Mouse (Mus musculus): ENCODE data around the gene Clk3.

Clk3 gene

GRCm38 (mm10) chr9:57765364-57766351 is at the start of gene Clk3:
Gene Clk3 (minus strand): TSS chr9:57765860.
- peak; percentile 78 for DNase-seq (ENCODE audit: low read depth, low spot score)

- no peak for DNase-seq (ENCODE audit: low read depth, low spot score)
Observed at GRCm38 (mm10) chr9:57814866-57815265, 49.2 kb upstream of the Clk3 start.

GRCm38 (mm10) chr9:57814014-57814413 is 48.4 kb upstream of the Clk3 start:
- no peak for DNase-seq (ENCODE audit: low read depth, low spot score)

- DNase-seq (ENCODE audit: low read depth, low spot score), result peak; percentile 41
Observed at GRCm38 (mm10) chr9:57811793-57812733, 46.4 kb upstream of the Clk3 start.

- no peak for DNase-seq (ENCODE audit: low read depth, low spot score)
Observed at GRCm38 (mm10) chr9:57810691-57811090, 45.0 kb upstream of the Clk3 start.

- no peak for DNase-seq (ENCODE audit: low read depth, low spot score)
Observed at GRCm38 (mm10) chr9:57808771-57809310, 43.2 kb upstream of the Clk3 start.

GRCm38 (mm10) chr9:57807174-57807651 is 41.6 kb upstream of the Clk3 start:
- peak; percentile 90 for DNase-seq (ENCODE audit: low read depth, low spot score)

- no peak for DNase-seq (ENCODE audit: low read depth, low spot score)
Observed at GRCm38 (mm10) chr9:57806066-57806481, 40.4 kb upstream of the Clk3 start.

GRCm38 (mm10) chr9:57805087-57805737 is 39.6 kb upstream of the Clk3 start:
- peak; percentile 37 for DNase-seq (ENCODE audit: low read depth, low spot score)

- no peak for DNase-seq (ENCODE audit: low read depth, low spot score)
Observed at GRCm38 (mm10) chr9:57803839-57804238, 38.2 kb upstream of the Clk3 start.

- DNase-seq (ENCODE audit: low read depth, low spot score), result no peak
Observed at GRCm38 (mm10) chr9:57803047-57803446, 37.4 kb upstream of the Clk3 start.

- DNase-seq (ENCODE audit: low read depth, low spot score), result peak; percentile 43
Observed at GRCm38 (mm10) chr9:57800325-57800975, 34.8 kb upstream of the Clk3 start.

GRCm38 (mm10) chr9:57798725-57799253 is 33.1 kb upstream of the Clk3 start:
- peak; percentile 59 for DNase-seq (ENCODE audit: low read depth, low spot score)

GRCm38 (mm10) chr9:57797456-57797855 is 31.8 kb upstream of the Clk3 start:
- no peak for DNase-seq (ENCODE audit: low read depth, low spot score)

- DNase-seq (ENCODE audit: low read depth, low spot score), result no peak
Observed at GRCm38 (mm10) chr9:57789733-57790132, 24.1 kb upstream of the Clk3 start.

- no peak for DNase-seq (ENCODE audit: low read depth, low spot score)
Observed at GRCm38 (mm10) chr9:57782656-57783055, 17.0 kb upstream of the Clk3 start.

- DNase-seq (ENCODE audit: low read depth, low spot score), result no peak
Observed at GRCm38 (mm10) chr9:57775736-57776135, 10.1 kb upstream of the Clk3 start.

- DNase-seq (ENCODE audit: low read depth, low spot score), result no peak
Observed at GRCm38 (mm10) chr9:57775026-57775425, 9.4 kb upstream of the Clk3 start.

- peak; percentile 46 for DNase-seq (ENCODE audit: low read depth, low spot score)
Observed at GRCm38 (mm10) chr9:57774168-57774567, 8.5 kb upstream of the Clk3 start.

GRCm38 (mm10) chr9:57773754-57774153 is 8.1 kb upstream of the Clk3 start:
- no peak for DNase-seq (ENCODE audit: low read depth, low spot score)

All from R1 (cell line).